Mouse (Mus musculus) gastrocnemius, postnatal 4 days (tissue): ENCODE results near the gene I0C0044D17Rik. TPM values are rescaled to one million over a fixed set of nuclear protein-coding genes. Genes with fewer than 3 reads are reported as not detected.
"Not testable (repeated sequence)": the region's sequence is repeated elsewhere in the genome, so short reads cannot be mapped to it uniquely, and the experiment has no call there.

ENCODE experiments used
- DNase-seq, 2 experiments: peaks; one replicate each; pipeline ENCODE4 v3.0.0; 2021 to 2022; ENCODE audit warnings: low spot score in 2 of 2, mixed read lengths in 2 of 2
- long read RNA-seq, 2 experiments: library from polyadenylated mRNA; stranded (forward); transcript quantifications; one replicate each; pipeline ENCODE4 v2.0.0; 2021
- total RNA-seq, 2 experiments: library from RNA; stranded (reverse); gene quantifications; 2 replicates each; pipeline ENCODE4 v1.2.3; 2021

I0C0044D17Rik gene
- total RNA-seq, result not detected
- long read RNA-seq, experiment 1, result 0 reads
- long read RNA-seq, experiment 2, result 0 reads

DNA sequence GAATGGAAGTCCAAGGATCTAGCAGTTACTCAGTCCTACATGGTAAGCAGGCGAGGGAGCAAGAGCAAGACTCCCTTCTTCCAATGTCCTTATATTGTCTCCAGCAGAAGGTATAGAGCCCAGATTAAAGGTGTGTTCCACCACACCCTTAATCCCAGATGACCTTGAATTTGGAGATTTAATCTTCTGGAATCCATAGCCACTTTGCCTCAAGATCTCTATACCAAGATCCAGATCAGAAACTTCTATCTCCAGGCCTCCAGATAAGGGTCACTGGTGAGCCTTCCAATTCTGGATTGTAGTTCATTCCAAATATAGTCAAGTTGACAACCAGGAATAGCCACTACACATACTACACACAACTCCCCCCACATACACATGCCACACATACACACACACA is at the start of gene I0C0044D17Rik:
I0C0044D17Rik (minus strand) TSS at position 101 of the 400 bp plus-strand sequence.
- not testable (repeated sequence) for DNase-seq

- DNase-seq, result peak in 1 of 2 experiments; percentile 33
These were observed 42.0 kb upstream of the I0C0044D17Rik start for GRCm38 (mm10) chr4:98865386-98866237.

- DNase-seq, result no peak
These were observed 40.9 kb upstream of the I0C0044D17Rik start for GRCm38 (mm10) chr4:98864546-98864945.

GRCm38 (mm10) chr4:98864094-98864493 is 40.5 kb upstream of the I0C0044D17Rik start:
- DNase-seq, result no peak

DNA sequence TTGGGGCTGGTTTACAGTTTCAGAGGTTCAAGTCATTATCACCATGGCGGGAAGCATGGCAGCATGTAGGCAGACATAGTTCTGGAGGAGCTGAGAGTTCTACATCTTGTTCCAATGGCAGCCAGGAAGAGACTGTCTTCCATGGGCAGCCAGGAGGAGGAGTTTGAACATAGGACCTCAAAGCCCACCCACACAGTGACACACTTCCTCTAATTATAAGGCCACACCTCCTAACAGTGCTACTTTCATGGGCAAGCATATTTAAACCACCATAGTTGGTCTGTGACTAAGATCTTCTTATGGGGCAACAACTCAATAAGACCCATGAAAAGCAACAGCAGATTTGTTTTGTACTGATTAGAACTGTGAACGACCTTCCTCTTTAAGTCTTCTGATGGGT is 39.8 kb upstream of the I0C0044D17Rik start:
- DNase-seq, result no peak

DNA sequence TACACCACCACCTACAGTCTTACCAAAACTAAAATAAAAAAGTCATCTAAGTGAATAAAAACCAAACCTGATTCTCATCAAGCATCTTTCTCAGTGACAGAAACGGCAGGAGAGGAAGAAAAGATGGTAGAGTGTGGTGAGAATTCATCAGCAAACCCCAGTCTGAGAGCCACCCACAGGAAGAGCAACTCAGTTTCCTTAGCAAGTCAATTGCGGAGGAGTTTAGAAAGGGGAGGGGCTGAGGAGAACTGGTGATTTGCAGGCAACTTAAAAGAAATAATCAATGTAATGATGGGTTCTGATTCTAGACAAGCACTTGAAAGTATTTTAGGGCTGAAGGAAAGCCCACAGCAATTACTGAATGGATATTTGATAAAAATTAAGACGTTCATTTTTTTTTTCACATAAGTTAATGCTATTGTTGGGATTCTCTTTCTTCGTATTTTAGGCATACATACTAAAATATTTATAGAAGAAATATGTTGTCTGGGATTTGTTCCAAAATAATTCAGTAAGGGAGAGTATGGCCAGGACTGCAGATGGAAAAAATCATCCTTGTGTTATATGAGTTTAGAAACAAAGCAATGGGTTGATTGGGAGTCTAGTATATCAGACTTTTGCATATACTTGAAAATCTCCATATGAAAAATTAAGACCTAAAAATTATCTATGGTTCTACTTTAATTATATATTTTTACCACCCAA is 34.7 kb upstream of the I0C0044D17Rik start:
- no peak for DNase-seq

DNA sequence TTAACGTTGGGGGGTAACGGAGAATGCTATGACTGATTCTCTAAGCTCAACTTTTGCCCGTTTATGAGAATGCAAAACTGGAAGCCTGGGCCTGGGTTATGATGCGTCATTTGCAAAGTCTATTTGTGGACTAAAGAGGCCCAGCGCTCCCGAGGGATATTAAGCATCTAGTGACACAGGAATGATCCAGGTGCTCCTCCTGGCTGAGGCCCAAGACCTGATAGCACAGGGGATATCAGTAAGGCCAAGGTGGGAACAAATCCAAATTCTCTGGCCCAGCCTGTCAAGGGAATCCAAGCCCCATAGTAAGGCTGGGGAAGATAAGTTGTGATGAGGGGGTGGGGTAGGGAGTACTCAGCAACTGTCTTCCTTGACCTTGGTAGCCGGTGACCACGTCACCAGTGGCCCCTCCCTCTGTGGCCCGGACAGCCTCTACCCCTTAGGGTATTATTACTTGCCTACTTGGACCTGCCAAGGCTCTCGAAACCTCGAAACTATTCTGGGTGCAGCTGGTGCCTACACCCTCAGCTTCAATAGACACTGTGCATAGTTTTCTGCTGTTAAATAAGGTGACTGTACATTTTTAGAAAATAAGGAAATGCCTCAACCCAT is 33.5 kb upstream of the I0C0044D17Rik start:
- DNase-seq, result no peak

- DNase-seq, result no peak
These were observed 30.3 kb upstream of the I0C0044D17Rik start for GRCm38 (mm10) chr4:98853926-98854325.

DNA sequence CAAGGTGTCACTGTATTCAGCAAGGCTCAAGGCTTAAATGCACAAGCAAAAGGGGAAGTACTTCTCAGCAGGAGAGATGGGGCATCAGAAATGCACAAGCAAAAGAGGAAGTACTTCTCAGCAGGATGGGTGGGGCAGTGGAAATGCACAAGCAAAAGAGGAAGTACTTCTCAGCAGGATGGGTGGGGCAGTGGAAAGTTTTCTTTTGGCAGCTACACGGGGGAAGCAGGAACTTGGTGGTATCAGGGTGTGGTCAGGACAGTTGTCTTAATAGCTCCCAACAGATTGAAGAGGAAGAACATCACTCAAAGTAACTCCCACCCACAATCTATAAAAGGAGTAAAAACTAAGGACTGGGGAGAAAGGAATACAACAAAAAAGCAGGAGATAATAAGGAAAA is 26.8 kb upstream of the I0C0044D17Rik start:
- not testable (repeated sequence) for DNase-seq

- DNase-seq, result no peak
These were observed 23.7 kb upstream of the I0C0044D17Rik start for GRCm38 (mm10) chr4:98847120-98847885.

DNA sequence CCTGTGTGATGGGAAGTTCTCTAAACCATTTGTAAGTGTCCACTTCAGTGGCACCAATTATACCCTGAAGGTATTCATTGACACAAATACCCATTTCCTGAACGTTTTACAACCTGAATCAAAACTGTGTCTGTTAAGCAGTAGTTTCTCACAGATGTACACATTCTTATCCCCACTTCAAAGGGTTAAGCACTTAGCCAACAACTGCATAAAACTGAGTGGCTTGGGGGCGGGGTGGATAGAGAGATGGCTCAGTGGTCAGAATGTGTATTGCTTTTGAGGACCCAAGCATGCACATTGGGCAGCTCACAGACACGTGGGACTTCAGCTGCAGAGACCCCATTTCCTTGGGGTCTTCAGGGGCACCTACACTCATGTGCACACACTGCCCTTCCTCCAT is 22.8 kb upstream of the I0C0044D17Rik start:
- no peak for DNase-seq

DNA sequence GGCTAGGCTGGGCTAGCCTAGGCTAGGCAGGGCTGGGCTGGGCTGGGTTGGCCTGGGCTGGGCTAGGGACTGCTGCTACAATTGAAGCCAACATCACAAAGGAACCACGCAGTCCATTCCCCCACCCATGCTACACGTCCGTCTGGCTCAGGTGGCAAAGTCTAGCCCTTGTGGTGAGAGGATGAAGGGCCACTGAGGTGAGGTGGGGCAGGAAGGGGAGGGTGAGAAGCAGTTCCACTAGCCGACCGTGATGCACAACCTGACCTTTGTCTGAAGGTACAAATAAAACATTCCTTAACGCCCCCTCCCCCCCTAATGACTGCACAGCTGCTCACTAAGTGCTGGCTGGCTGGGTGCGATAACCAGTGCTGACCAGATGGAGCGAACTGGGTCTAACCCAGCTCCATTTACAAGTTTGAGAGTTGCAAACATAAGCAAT is 22.1 kb upstream of the I0C0044D17Rik start:
- no peak for DNase-seq

GRCm38 (mm10) chr4:98845201-98845600 is 21.6 kb upstream of the I0C0044D17Rik start:
- no peak for DNase-seq

DNA sequence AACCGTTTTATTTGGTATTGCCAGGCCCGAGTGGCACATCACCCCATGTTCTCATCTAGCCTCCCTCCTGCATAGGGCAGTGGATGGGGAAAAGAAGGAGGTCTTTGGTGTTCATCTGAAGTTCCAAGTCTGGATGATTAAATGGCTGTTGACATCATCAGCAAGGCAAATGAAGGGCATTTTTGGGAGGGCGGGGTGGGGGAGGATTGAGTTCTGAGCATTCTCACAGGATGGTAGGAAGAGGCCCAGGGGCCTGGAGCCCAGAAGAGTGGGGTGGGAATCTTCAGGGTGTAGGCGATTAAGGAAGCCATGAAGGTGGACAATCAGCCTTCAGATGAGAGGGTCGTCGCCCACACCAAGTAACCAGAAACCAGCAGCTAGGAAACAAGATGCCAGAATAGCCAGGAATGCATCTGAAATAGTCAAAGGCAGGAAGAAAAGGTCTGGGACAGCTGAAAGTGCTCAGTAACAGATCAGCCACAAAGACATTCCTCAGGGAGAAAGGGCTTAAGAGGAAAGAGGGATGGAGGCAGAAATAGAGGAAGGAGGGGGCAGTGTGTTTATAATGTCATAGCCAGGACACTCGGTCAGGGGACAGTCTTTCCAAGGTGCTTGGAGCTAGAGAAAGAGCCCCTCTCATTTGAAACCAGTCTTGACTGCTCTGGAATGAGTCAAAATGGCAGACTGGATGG is 20.4 kb upstream of the I0C0044D17Rik start:
- DNase-seq, result no peak

- not testable (repeated sequence) for DNase-seq
These were observed 17.6 kb upstream of the I0C0044D17Rik start for GRCm38 (mm10) chr4:98841251-98841650.

DNA sequence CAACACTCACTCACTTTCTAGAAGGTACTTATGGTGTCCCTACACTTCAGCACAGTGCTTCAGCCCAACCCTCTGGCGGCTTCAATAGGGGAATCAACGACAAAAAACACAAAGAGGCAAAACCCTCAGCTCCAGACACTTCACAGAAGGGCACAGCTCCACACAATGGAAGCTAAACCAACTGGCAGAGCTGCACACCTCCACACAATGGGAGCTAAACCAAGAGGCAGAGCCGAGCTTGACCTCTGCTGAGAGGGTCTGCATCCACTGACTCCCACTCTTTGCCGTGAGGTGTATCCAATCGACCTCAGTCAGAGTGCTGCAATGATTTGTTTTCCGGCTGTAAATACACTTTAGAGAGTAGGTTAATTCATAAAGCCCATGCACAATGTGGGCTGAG is 16.9 kb upstream of the I0C0044D17Rik start:
- no peak for DNase-seq

DNA sequence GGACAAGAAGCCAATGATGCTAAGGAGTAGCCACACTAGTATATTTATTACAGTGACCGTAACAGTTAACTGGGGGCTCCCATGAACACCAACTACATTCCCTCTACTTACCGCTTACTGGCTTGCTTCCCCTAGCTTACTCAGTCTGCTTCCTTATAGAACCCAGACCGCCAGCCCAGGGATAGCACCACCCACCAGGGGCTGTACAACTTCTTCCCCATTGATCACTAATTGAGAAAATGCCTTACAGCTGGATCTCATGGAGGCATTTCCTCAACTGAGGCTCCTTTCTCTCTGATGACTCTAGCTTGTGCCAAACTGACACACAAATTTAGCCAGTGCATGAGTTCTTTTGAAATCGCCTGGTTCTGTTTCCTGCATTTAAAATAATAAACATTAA is 15.3 kb upstream of the I0C0044D17Rik start:
- DNase-seq, result no peak

DNA sequence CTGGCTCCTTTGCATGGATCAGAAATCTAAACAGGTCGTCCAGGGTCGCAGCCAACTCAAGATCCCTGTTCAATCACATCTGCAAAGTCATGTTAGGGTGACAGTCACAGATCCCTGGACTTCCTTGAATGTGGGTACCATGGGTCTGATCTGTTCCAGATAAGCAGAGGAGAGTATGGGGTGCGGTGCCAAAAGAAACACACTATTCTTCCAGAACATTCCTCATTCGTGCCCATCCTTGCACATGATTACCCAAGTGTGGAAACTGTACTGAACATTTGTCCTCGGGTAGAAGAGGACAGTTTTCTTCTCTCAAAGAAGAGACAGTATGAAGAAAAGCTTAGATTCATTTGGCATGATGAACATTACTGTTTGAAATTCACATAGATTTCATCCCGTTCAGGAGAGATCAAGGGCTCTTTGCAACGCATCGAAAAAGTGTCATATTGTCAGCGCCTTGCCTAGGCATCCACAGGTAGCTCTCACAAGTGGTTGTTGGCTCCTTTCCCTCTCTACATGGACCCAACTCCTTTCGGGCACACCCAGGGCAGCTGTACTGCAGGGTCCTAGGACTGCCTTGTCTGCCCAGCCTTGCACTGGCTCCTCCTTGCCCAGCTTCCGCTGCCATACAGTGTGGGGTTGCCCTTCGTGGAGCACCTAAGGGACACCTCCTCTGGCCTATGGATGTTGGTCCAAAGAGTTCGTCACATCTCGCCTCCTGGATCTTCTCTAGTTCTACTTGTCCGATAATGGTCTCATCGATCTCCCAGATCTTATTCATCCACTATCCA is 14.3 kb upstream of the I0C0044D17Rik start:
- no peak for DNase-seq

- DNase-seq, result no peak
These were observed 12.9 kb upstream of the I0C0044D17Rik start for GRCm38 (mm10) chr4:98836519-98836918.

DNA sequence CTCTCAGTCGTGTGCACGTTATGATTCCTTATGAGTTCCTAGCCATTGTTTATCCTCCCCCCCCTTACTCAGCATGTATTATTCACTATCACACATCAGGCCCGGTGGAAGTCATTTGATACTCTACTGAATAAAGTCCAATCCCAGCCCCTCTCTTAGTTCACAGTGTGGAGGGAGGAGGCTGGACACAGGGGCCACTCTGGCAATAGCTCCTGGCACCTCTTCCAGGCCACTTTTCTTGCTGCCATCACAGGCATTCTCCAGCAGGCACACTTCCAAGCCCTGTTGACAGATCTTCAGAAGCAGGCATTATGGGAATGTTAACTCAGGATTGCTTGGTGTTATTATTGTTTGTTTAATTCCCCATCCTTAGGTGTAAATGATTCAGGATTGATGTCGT is 11.1 kb upstream of the I0C0044D17Rik start:
- DNase-seq, result no peak
